Mouse (Mus musculus): ENCODE measurements around the gene Tmed6. TPM values are rescaled to one million over a fixed set of nuclear protein-coding genes. Genes with fewer than 3 reads are reported as not detected.
"Not testable (repeated sequence)": the region's sequence is repeated elsewhere in the genome, so short reads cannot be mapped to it uniquely, and the experiment has no call there.

Gene Tmed6
- polyA plus RNA-seq, 1 experiment: 65.3 TPM

DNA sequence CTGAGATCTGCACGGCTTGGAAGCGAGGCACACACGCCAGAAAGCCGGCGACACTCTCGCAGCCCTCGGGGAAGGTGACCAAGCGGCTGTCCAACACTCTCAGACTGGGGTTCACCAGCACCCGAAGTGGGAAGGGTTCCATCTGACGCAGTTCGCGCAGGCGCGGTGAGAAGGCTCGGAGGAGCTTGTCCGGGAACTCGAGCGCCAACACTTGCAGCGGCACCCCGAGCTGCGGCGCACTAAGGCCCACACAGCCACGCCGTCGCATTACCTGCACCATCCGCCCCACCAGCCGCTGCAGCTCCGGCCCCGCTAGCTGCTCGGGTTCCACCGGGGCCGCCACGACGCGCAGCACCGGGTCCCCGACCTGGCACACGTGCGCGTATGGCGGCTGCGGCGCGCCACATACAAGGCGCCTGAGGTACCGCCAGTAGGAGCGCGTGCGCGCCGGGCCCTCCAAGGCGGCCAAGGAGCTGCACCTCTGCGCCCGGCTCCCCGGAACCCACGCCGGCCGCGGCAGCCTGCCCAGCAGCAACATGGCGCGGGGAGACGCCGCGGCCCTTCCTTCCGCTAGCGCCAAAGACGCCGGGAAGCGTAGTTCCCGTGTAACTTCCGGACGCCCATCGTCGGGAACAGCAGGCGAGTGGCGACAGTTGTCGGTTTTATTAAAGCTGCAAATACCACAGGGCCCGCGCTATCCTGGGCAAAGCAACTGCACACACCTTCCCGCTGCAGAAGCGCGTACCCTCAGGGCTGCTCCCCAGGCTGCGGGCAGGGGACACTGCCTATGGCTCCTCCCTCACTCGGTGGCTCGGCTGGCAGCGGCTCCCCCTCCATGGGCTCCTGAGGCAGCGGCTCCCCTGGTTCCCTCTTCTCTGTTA lies 17.1 kb downstream of the Tmed6 start, which contains the start of gene Pdf:
Pdf (minus strand) TSS at position 554 of the 881 bp plus-strand sequence.
- H3K4me3 ChIP-seq (ENCODE audit: insufficient read depth, low read depth, low read length): peak within 1 kb of the TSS; percentile 74
- H3K36me3 ChIP-seq (ENCODE audit: control insufficient read depth, insufficient read depth, low read length): peaks cover 7% of the 10 kb centered on the region
- H3K4me1 ChIP-seq (ENCODE audit: control insufficient read depth, insufficient read depth, low read length): peaks cover 5% of the 10 kb centered on the region; the same call in 1 of the 2 replicates
- TF ChIP-seq POLR2A (IDR thresholded peaks at IDR 0.05; ENCODE audit: low read depth, low read length) (peak; percentile 47), CTCF (conservative IDR thresholded peaks at IDR 0.05; ENCODE audit: insufficient read depth, insufficient read length, low read depth, low read length) (no peak)
- peak; percentile 86 for DNase-seq
- H3K27me3 ChIP-seq (replicated peaks; ENCODE audit: control insufficient read depth, insufficient read depth, low read length): no peaks in the 10 kb centered on the region
- under 1% methylated on average over 87 of the region's 87 CpGs for WGBS
- peak within 1 kb of the TSS; percentile 66 for H3K27ac ChIP-seq (ENCODE audit: insufficient read depth, low read depth, low read length)

DNA sequence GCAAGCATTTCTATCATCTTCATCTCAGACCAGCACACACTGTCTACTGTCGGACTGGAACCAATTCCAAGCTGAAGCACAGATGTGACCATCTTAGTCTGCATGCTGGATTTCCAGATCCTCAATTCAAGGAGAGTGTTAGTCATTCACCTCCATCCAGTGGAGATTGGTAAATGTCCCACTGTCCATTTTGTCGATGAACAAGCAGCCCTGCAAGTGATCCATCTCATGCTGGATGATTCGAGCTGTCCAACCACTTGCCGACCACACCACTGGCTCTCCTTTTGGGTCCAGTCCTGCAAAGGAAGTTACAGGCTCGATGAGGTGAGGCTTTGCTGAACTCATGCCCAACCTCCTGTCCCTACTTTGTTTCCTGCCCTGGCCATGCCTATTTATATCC lies 18.5 kb downstream of the Tmed6 start:
- 59% methylated on average over 5 of the region's 5 CpGs for WGBS
- Histone ChIP-seq H3K4me3 (ENCODE audit: insufficient read depth, low read depth, low read length) (no peak overlapping the region), H3K36me3 (ENCODE audit: control insufficient read depth, insufficient read depth, low read length) (peaks cover 7% of the 10 kb centered on the region), H3K4me1 (ENCODE audit: control insufficient read depth, insufficient read depth, low read length) (peaks cover 5% of the 10 kb centered on the region; the same call in 1 of the 2 replicates), H3K27ac (ENCODE audit: insufficient read depth, low read depth, low read length) (no peak overlapping the region), H3K27me3 (replicated peaks; ENCODE audit: control insufficient read depth, insufficient read depth, low read length) (no peaks in the 10 kb centered on the region)
- TF ChIP-seq CTCF (conservative IDR thresholded peaks at IDR 0.05; ENCODE audit: insufficient read depth, insufficient read length, low read depth, low read length): no peak
- no peak for TF ChIP-seq POLR2A (IDR thresholded peaks at IDR 0.05; ENCODE audit: low read depth, low read length)
- DNase-seq: peak; percentile 22

DNA sequence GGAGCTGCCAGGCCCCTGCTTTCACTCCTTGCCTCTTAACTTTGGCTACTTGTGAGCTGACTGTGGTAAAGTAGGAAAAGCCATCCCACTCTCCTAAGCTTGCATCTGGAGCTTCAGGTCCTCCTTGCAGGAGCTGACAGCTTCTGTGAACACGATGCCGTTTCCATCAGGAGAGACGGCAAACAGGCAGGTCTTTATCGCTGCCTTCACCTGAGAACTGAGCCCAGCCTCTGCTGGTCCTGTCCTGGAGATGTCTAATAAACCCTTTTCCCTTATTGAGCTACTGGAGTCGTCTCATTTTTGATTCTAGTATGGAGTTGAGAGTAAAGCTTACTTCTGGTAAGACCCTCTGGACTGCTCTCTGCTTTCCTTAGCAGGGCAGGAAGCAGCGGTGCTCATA lies 20.0 kb downstream of the Tmed6 start:
- WGBS: 88% methylated on average over 6 of the region's 6 CpGs
- H3K27me3 ChIP-seq (replicated peaks; ENCODE audit: control insufficient read depth, insufficient read depth, low read length): no peaks in the 10 kb centered on the region
- no peak for DNase-seq
- H3K27ac ChIP-seq (ENCODE audit: insufficient read depth, low read depth, low read length): no peak overlapping the region
- peaks cover 7% of the 10 kb centered on the region for H3K36me3 ChIP-seq (ENCODE audit: control insufficient read depth, insufficient read depth, low read length)
- peaks cover 5% of the 10 kb centered on the region; the same call in 1 of the 2 replicates for H3K4me1 ChIP-seq (ENCODE audit: control insufficient read depth, insufficient read depth, low read length)
- no peak overlapping the region for H3K4me3 ChIP-seq (ENCODE audit: insufficient read depth, low read depth, low read length)
- TF ChIP-seq POLR2A (IDR thresholded peaks at IDR 0.05; ENCODE audit: low read depth, low read length) (no peak), CTCF (conservative IDR thresholded peaks at IDR 0.05; ENCODE audit: insufficient read depth, insufficient read length, low read depth, low read length) (no peak)

DNA sequence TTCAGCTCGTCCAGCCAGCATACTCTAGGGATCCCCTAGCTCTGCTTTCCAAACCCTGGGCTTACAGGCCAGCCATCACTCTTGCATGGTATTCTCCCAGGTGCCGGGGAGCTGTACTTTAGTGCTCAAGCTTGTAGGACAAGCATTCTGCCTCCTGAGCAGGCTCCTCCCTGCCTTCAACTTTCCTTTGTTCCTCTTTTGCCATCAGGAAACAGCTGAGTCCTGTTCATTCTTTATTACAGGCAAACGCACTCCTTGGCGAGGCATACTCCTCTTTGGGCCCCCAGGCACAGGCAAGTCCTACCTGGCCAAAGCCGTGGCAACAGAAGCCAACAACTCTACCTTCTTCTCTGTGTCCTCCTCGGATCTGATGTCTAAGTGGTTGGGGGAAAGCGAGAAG lies 24.8 kb downstream of the Tmed6 start:
- Histone ChIP-seq H3K27me3 (replicated peaks; ENCODE audit: control insufficient read depth, insufficient read depth, low read length) (no peaks in the 10 kb centered on the region), H3K4me3 (ENCODE audit: insufficient read depth, low read depth, low read length) (no peak overlapping the region), H3K36me3 (ENCODE audit: control insufficient read depth, insufficient read depth, low read length) (peaks cover 7% of the 10 kb centered on the region), H3K4me1 (ENCODE audit: control insufficient read depth, insufficient read depth, low read length) (0 out of 2 replicates have a peak, but pooled peaks cover 3% of the 10 kb centered on the region), H3K27ac (ENCODE audit: insufficient read depth, low read depth, low read length) (no peak overlapping the region)
- 73% methylated on average over 7 of the region's 7 CpGs for WGBS
- TF ChIP-seq CTCF (conservative IDR thresholded peaks at IDR 0.05; ENCODE audit: insufficient read depth, insufficient read length, low read depth, low read length) (no peak), POLR2A (IDR thresholded peaks at IDR 0.05; ENCODE audit: low read depth, low read length) (no peak)
- DNase-seq: no peak

DNA sequence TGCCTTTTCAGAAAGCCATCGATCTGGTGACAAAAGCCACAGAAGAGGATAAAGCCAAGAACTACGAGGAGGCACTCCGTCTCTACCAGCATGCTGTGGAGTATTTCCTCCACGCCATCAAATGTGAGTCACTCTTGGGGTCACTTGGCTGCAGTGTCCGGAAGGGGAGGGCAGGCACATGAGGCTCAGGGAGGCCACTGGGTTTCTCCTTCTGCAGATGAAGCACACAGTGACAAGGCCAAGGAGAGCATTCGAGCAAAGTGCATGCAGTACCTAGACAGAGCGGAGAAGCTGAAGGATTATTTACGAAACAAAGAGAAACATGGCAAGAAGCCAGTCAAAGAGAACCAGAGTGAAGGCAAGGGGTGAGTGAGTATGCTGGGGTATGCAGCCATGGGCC lies 28.8 kb downstream of the Tmed6 start:
- TF ChIP-seq CTCF (conservative IDR thresholded peaks at IDR 0.05; ENCODE audit: insufficient read depth, insufficient read length, low read depth, low read length): no peak
- TF ChIP-seq POLR2A (IDR thresholded peaks at IDR 0.05; ENCODE audit: low read depth, low read length): no peak
- WGBS: 54% methylated on average over 8 of the region's 8 CpGs
- peak; percentile 66 for DNase-seq

DNA sequence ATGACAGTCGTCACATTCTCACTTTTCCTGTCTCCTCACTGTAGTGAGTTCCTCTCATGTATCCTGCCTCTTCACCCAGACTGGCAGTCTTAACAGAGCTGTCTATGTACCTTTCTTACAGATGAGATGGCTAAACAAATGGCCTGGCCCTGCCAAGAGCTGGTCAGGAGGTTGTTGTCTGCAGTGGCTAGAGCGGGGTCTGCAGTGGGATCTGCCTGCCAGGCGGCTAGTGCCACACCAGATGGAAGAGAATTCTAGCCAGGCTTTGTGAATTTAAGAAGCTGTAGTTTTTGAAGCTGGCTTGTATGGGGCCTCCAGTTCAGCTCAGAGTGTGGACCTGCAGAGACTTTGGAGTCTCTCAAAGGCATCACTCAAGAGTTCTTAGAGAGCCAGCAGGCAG lies 29.8 kb downstream of the Tmed6 start:
- H3K4me3 ChIP-seq (ENCODE audit: insufficient read depth, low read depth, low read length): no peak overlapping the region

More for the DNA sequence above, 28.8 kb downstream of the Tmed6 start:
- H3K27me3 ChIP-seq (replicated peaks; ENCODE audit: control insufficient read depth, insufficient read depth, low read length): no peaks in the 10 kb centered on the region
- H3K27ac ChIP-seq (ENCODE audit: insufficient read depth, low read depth, low read length): 0 out of 2 replicates have a peak overlapping the region, but pooled peaks have one; percentile 1
- peaks cover 15% of the 10 kb centered on the region for H3K4me1 ChIP-seq (ENCODE audit: control insufficient read depth, insufficient read depth, low read length)
- no peaks in the 10 kb centered on the region; the same call in 1 of the 2 replicates for H3K36me3 ChIP-seq (ENCODE audit: control insufficient read depth, insufficient read depth, low read length)
- H3K4me3 ChIP-seq (ENCODE audit: insufficient read depth, low read depth, low read length): no peak overlapping the region

DNA sequence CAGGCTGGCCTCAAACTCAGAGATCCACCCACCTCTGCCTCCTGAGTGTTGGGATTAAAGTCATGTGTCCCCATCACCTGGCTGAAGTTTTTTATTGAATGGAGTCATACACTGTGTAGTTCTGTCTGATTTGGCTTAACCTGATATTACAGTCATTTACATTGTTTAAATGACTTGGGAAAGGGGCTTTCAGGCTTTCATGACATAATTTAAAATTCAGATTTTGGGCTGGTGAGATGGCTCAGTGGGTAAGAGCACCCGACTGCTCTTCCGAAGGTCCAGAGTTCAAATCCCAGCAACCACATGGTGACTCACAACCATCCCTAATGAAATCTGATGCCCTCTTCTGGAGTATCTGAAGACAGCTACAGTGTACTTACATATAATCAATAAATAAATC lies 31.8 kb downstream of the Tmed6 start:
- H3K4me3 ChIP-seq (ENCODE audit: insufficient read depth, low read depth, low read length); H3K27me3 ChIP-seq (replicated peaks; ENCODE audit: control insufficient read depth, insufficient read depth, low read length); H3K36me3 ChIP-seq (ENCODE audit: control insufficient read depth, insufficient read depth, low read length); H3K27ac ChIP-seq (ENCODE audit: insufficient read depth, low read depth, low read length); DNase-seq: not testable (repeated sequence)
- peaks cover 15% of the 10 kb centered on the region for H3K4me1 ChIP-seq (ENCODE audit: control insufficient read depth, insufficient read depth, low read length)
- WGBS: 64% methylated on average over 2 of the region's 2 CpGs

More for the DNA sequence above, 29.8 kb downstream of the Tmed6 start:
- Histone ChIP-seq H3K27ac (ENCODE audit: insufficient read depth, low read depth, low read length) (no peak overlapping the region), H3K27me3 (replicated peaks; ENCODE audit: control insufficient read depth, insufficient read depth, low read length) (no peaks in the 10 kb centered on the region), H3K4me1 (ENCODE audit: control insufficient read depth, insufficient read depth, low read length) (peaks cover 15% of the 10 kb centered on the region), H3K36me3 (ENCODE audit: control insufficient read depth, insufficient read depth, low read length) (no peaks in the 10 kb centered on the region; the same call in 1 of the 2 replicates)
- DNase-seq: no peak
- no peak for TF ChIP-seq POLR2A (IDR thresholded peaks at IDR 0.05; ENCODE audit: low read depth, low read length)
- no peak for TF ChIP-seq CTCF (conservative IDR thresholded peaks at IDR 0.05; ENCODE audit: insufficient read depth, insufficient read length, low read depth, low read length)
- 94% methylated on average over 3 of the region's 3 CpGs for WGBS
